Mouse (Mus musculus): ENCODE results near the gene Bco2. TPM values are rescaled to one million over a fixed set of nuclear protein-coding genes. Genes with fewer than 3 reads are reported as not detected.
A peak's percentile ranks its signal among the peaks of the same experiment; 100 is the strongest.

The Bco2 gene
- total RNA-seq, 2 experiments from 2014 or later, result 0.21 to 0.35 TPM

GRCm38 (mm10) chr9:50518781-50519180 lies 36.2 kb downstream of the Bco2 start:
- ATAC-seq (replicated peaks; ENCODE audit: poor library complexity), result peak; percentile 56; the same call in 1 of the 2 replicates

DNA sequence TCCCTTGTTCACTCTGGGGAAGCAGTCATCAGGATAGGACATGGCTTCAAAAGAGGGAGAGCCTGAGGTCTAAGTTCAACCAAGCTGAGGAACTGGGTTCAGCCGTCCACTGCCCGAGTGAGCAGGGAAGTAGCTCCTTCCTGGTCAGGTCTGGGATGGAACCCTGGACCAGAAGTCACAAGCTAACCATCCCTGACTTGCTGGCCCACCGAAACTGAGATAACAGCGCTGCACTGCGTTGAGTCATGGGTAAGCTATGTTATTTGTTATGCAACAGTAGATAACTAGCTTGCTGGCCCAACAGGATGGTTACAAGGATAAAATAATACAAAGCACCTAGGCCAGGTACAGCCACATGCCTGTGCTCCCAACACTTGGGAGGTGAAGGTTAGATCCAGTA lies 39.5 kb downstream of the Bco2 start:
- no peak for ATAC-seq (replicated peaks; ENCODE audit: poor library complexity)

DNA sequence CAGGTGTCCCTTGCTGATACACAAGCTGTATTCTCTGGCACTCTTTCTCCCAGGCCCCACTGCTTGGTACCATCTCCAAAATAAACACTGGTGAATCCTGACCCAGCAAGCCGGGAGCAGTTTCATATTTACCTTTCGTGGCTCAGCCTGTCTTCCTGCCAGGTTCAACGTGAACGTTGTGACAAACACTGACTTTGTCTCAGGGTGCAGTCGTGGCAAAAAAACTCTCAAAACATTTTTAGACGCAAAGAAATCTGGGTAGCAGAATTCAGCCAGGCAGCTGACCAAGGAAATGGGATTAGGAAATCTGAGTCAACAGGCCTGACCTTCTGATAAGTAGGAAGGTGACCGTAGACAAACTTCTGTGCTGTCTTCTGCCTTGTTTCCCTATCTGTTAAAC lies 47.4 kb downstream of the Bco2 start:
- ATAC-seq (replicated peaks; ENCODE audit: poor library complexity), result no peak

DNA sequence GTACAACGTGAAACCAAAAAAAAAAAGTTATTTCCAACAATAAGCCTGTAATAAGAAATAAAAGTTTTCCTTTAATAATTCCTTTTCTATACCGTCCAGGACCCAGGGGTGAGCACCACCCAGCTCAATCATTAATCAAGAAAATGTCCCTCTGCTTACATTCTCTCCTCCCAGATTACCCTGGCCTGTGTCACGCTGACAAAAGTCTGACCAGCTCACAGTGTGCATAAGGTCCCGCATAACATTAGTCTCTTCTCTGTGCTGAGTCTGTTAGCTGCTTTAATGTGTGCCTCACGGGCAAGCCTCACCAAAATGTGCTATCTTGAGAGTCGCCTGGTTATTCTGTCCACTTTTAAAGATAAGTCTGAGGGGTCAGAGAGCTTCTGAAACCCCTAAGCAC lies 49.6 kb downstream of the Bco2 start:
- no peak for ATAC-seq (replicated peaks; ENCODE audit: poor library complexity)

DNA sequence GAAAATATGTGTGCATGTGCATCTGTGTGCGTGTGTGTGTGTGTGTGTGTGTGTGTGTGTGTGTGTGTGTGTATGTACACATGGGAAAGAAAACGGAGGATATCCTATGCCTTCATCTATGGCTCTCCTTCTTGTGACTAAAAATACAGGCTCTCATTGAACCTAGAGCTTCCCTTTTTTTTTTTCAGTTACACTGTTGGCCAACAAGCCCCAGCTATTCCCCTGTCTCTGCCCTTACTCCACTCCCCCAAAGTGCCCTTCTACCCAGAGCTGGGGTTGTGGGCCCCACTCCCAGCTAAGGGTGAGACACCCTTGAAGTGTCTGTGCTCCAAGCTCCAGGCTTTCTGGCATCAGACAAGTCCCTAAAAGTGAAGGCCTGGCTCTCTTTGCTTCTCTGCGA lies 52.0 kb downstream of the Bco2 start:
- peak; percentile 42 for ATAC-seq (replicated peaks; ENCODE audit: poor library complexity)

DNA sequence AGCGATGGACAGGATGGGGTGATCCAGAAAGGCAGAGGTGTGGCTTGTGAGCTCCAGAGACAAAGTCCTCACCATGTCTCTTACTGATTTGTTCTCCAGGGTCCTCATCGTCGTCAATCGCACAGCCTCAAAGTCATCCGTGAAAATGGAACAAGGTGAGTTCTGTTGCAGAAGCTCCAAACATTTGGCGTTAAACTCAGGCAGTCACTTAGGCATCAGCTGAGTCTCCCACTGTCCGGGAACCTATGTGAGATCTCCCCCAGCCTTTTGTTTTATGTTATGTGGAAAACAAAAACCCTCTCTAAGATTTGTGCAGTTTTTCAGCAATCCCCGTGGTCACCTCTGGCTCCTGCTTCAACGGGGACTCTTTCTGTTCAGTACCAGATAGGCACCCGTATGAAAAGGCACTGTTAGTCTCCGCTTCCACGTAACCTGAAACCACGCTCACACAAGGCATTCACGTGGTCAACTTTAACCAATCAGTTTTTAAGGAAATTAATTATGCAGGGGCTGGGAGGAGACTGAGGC lies 53.9 kb downstream of the Bco2 start:
- peak; percentile 65 for ATAC-seq (replicated peaks; ENCODE audit: poor library complexity)

- no peak for ATAC-seq (replicated peaks; ENCODE audit: poor library complexity)
Measured at GRCm38 (mm10) chr9:50500467-50500973, 54.5 kb downstream of the Bco2 start.

GRCm38 (mm10) chr9:50499781-50500180 lies 55.2 kb downstream of the Bco2 start:
- ATAC-seq (replicated peaks; ENCODE audit: poor library complexity), result no peak

DNA sequence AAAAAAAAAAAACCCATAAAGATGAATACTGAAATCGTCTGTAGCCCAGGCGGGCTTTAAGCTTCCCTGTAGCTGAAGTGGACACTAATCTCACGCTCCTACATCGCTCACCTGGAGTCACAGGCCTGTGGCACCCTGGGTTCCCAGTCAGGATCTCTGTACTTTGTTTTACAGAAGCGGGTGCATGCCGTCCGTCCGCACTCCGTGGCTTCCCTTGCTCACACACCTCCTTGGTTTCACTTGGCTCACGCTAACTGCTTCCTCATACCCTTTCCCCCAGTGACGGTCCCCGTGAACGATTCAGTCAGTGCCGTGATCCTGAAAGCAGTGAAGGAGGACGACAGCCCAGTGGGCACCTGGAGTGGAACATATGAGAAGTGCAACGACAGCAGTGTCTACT lies 56.2 kb downstream of the Bco2 start:
- peak; percentile 50 for ATAC-seq (replicated peaks; ENCODE audit: poor library complexity)

GRCm38 (mm10) chr9:50497536-50497935 lies 57.4 kb downstream of the Bco2 start:
- no peak for ATAC-seq (replicated peaks; ENCODE audit: poor library complexity)

- ATAC-seq (replicated peaks; ENCODE audit: poor library complexity), result no peak
Measured at GRCm38 (mm10) chr9:50497076-50497475, 57.9 kb downstream of the Bco2 start.

DNA sequence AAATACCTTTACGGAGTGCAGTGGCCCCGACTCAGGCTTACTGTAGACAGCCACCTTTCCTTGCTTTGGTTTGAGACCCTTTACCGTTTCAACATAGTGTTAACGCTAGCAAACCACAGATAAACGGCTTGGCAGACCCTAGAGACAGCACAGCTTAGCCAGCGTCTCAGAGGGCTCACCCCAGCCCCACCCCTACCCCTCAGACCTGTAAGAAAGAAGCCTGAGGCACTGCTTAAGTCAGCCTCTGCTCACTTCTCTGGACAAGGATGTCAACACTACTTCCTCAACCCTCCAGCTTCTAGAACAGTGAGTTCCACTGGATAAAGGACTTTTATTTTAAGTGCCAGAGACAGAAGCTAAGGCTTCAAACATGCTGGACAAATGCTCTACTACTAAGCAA lies 58.4 kb downstream of the Bco2 start:
- peak; percentile 22 for ATAC-seq (replicated peaks; ENCODE audit: poor library complexity)

- ATAC-seq (replicated peaks; ENCODE audit: poor library complexity), result no peak
Measured at GRCm38 (mm10) chr9:50496151-50496505, 58.9 kb downstream of the Bco2 start.

GRCm38 (mm10) chr9:50495405-50496150 lies 59.4 kb downstream of the Bco2 start:
- no peak for ATAC-seq (replicated peaks; ENCODE audit: poor library complexity)

GRCm38 (mm10) chr9:50494311-50494710 lies 60.7 kb downstream of the Bco2 start, which contains the start of gene Plet1:
Plet1 (plus strand) TSS chr9:50494525.
- ATAC-seq (replicated peaks; ENCODE audit: poor library complexity), result no peak

- no peak for ATAC-seq (replicated peaks; ENCODE audit: poor library complexity)
Measured at GRCm38 (mm10) chr9:50493777-50494176, 61.2 kb downstream of the Bco2 start.

DNA sequence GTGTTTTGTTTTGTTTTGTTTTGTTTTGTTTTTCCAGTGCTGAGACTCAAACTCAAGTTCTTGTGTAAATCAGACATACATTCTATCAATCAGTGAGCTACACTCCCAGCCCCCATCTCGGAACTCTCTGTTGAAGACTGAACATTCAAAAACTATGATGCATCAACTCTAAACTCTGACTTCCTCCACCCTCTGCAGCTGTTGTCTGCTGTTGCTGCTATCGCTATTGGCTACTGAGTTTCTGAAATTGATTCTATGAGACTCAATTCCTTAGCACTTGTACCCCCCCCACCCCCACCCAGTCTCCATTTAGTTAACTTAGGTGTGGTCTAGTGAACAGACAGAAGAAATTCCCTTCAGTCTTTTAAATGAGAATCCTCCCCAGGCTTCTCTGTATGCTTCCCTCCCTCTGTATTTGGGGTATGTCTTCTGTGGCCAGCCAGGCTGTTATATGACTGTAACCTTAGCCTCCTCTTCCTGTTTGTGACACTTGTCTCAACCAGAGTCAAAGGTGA lies 63.4 kb downstream of the Bco2 start:
- no peak for ATAC-seq (replicated peaks; ENCODE audit: poor library complexity)

GRCm38 (mm10) chr9:50490836-50491235 lies 64.1 kb downstream of the Bco2 start:
- peak; percentile 63 for ATAC-seq (replicated peaks; ENCODE audit: poor library complexity)

- ATAC-seq (replicated peaks; ENCODE audit: poor library complexity), result no peak
Measured at GRCm38 (mm10) chr9:50485521-50485920, 69.5 kb downstream of the Bco2 start.

Measured in megakaryocyte progenitor cell, adult 5-6 weeks (primary cell).